Mouse (Mus musculus) forebrain, embryonic 10.5 days (tissue): ENCODE measurements around the gene Prss38. TPM values are rescaled to one million over a fixed set of nuclear protein-coding genes. Genes with fewer than 3 reads are reported as not detected.
"Not testable (repeated sequence)": the region's sequence is repeated elsewhere in the genome, so short reads cannot be mapped to it uniquely, and the experiment has no call there.

ENCODE experiments used
- DNase-seq: peaks from one replicate; pipeline ENCODE4 v3.0.0-alpha.2; 2017; ENCODE audit warnings: low spot score; ENCODE audit errors: extremely low spot score
- H3K27ac ChIP-seq: fragments of 300-500 bp; sonication (generic); 2 replicates; pipeline ENCODE4 v1.5.1; 2016; ENCODE audit warnings: mild to moderate bottlenecking
- H3K27me3 ChIP-seq: fragments of 300-500 bp; sonication (generic); 2 replicates; pipeline ENCODE4 v1.6.1; 2016; ENCODE audit warnings: mild to moderate bottlenecking; ENCODE audit not compliant: poor library complexity, severe bottlenecking
- H3K36me3 ChIP-seq: fragments of 300-500 bp; sonication (generic); replicated peaks from 2 replicates; pipeline ENCODE4 v1.6.1; 2016; ENCODE audit warnings: mild to moderate bottlenecking, moderate library complexity
- H3K4me1 ChIP-seq: fragments of 300-500 bp; sonication (generic); 2 replicates; pipeline ENCODE4 v1.6.1; 2016
- H3K4me3 ChIP-seq: fragments of 300-500 bp; sonication (generic); 2 replicates; pipeline ENCODE4 v1.5.1; 2016; ENCODE audit warnings: mild to moderate bottlenecking, moderate library complexity
- H3K9me3 ChIP-seq: fragments of 300-500 bp; sonication (generic); 2 replicates; pipeline ENCODE4 v1.6.1; 2016; ENCODE audit warnings: mild to moderate bottlenecking, moderate library complexity
- WGBS: fragments of 180-500 bp; shearing (Covaris S2); methylation state at CpG from one replicate; pipeline ENCODE4 v1.1.7; 2016; 5-methylcytosine and 5-hydroxymethylcytosine counted together
- polyA plus RNA-seq: library from polyadenylated mRNA; unstranded; fragments of >200 nt; fragmentation: Nextera tagmentation; extraction: Ambion mirVana; gene quantifications from 2 replicates; pipeline ENCODE4 v1.2.1, GENCODE M21; 2016

The Prss38 gene
- polyA plus RNA-seq, 1 experiment from 2014 or later = not detected

DNA sequence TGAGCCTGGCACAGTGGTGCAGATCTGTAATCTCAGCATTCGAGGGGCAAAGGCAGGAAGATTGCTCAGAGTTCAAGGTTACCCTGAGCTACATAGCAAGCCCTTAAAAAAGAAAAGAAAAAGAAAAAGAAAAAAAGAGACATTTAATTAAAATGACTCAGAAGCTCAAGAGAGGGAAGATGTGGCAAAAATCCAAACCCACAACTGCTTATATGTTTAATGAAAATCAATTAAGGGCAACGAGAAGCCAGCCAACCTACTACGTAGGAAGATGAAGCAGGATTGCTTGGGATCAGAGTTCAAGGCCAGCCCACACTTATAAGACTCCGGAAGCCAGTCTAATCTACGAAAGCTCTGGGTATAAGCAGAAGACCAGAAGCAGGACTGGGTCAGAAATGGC is 19.0 kb upstream of the Prss38 start:
- WGBS = 91% methylated on average over 5 of the region's 5 CpGs
- Histone ChIP-seq H3K4me3 (no peak overlapping the region), H3K36me3 (no peaks in the 10 kb centered on the region), H3K27me3 (no peaks in the 10 kb centered on the region), H3K4me1 (peaks cover 31% of the 10 kb centered on the region), H3K9me3 (no peaks in the 10 kb centered on the region), H3K27ac (no peak overlapping the region)
- DNase-seq = no peak

DNA sequence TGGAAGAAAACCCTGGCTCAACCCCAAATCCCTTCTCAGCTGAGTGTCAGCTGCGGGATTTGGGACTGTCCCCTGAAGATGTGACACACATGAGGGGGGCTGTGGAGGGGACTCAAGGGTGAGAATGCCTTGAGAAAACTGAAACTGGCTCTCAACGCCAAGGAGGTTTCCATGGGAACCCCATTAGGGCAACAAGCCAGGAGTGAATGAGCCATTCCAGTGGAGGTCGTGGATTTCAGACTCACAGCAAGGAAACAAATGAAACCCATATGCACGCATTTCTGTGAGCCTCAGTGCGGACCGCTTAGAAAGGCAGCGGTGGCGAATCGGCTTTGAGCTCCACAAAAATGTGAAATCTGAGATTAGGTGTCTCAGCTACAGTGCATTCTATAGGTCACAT is 18.1 kb upstream of the Prss38 start:
- Histone ChIP-seq H3K4me1 (peaks cover 29% of the 10 kb centered on the region), H3K9me3 (no peaks in the 10 kb centered on the region), H3K36me3 (no peaks in the 10 kb centered on the region), H3K4me3 (no peak overlapping the region), H3K27me3 (no peaks in the 10 kb centered on the region), H3K27ac (peak overlapping the region; percentile 63; the same call in 1 of the 2 replicates)
- peak; percentile 41 for DNase-seq
- WGBS = 52% methylated on average over 9 of the region's 9 CpGs

DNA sequence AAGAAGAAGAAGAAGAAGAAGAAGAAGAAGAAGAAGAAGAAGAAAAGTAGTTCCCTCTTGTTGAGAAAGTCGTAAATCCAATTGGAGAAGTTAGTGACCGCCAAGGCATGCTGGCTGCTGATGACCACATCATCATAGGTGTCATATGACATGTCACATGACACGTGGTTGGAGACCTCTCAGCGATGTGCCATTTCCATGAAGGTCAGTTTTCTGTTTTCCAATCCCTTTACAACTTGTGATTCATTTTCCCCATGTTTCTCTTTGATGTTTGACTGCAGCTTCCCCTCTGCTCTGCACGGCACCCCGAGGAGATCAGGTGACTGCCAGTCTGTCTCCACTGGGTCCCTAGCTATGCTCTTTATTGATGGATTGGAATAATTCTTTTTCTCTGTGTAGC is 16.8 kb upstream of the Prss38 start:
- WGBS = 72% methylated on average over 6 of the region's 6 CpGs
- Histone ChIP-seq H3K4me3 (no peak overlapping the region), H3K36me3 (no peaks in the 10 kb centered on the region), H3K4me1 (peaks cover 27% of the 10 kb centered on the region), H3K9me3 (no peaks in the 10 kb centered on the region), H3K27me3 (no peaks in the 10 kb centered on the region), H3K27ac (no peak overlapping the region)
- no peak for DNase-seq

DNA sequence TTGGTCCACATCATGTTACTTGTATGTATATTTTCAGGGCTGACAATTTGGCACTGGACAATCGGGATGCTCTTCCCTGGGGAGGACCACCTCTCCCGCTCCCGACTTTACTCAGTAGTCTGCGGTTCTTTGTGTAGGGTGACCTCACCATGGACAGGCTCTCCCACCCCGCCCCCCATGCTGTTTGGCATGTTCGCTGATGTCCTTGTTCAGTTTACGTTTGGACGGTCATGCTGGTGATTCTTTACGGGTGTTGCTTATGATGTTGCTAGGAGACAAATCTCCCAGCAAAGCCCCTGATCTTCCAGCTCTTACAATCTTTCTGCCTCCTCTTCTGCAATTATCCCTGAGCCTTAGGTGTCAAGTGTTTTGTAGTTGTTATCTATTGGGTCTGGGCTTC is 15.0 kb upstream of the Prss38 start:
- Histone ChIP-seq H3K36me3 (no peaks in the 10 kb centered on the region), H3K27ac (no peak overlapping the region), H3K4me3 (no peak overlapping the region), H3K9me3 (no peaks in the 10 kb centered on the region), H3K27me3 (no peaks in the 10 kb centered on the region), H3K4me1 (peaks cover 33% of the 10 kb centered on the region)
- WGBS = 81% methylated on average over 9 of the region's 9 CpGs
- no peak for DNase-seq

DNA sequence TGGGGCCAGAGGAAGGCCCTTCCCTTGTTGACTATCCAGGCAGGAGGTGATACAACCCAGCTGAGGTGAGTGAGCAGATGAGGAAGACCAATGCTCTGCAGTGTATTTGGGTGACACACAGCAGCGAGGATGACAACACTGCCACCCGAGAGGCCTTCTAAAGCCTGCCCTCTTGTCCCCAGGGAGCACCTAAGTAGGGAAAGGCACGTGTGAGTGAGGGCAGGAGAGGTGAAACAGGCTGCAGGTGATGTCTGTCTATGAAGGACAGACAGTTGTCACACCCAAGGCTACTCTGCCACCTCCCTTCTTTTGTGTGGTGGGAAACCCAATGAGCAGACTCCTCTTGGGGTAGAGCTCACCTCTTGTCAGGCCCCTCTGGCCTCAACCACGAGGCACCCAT is 14.2 kb upstream of the Prss38 start:
- H3K4me3 ChIP-seq = no peak overlapping the region
- no peak for DNase-seq
- no peaks in the 10 kb centered on the region for H3K9me3 ChIP-seq
- H3K4me1 ChIP-seq = peaks cover 42% of the 10 kb centered on the region
- no peaks in the 10 kb centered on the region for H3K36me3 ChIP-seq
- H3K27ac ChIP-seq = 0 out of 2 replicates have a peak overlapping the region, but pooled peaks have one; percentile 16
- no peaks in the 10 kb centered on the region for H3K27me3 ChIP-seq
- WGBS = 67% methylated on average over 4 of the region's 4 CpGs

DNA sequence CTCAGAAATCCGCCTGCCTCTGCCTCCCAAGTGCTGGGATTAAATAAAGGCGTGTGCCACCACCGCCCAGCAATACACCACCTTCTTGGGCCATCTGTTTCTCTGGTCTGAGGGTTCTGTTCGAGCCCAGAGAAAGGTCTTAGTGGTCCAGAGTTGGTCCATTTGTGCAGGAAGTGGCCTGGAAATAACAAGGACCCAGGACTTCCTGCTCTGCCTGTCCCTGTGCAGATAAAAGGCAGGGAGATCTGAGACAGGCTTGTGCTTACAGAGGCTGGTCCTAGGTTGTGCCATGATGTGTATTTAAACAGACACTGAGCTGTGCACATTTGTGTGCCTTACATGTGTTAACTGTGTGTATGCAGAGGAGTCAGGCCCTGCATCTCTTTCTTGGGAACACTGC is 13.3 kb upstream of the Prss38 start:
- Histone ChIP-seq H3K4me3 (no peak overlapping the region), H3K4me1 (peaks cover 48% of the 10 kb centered on the region), H3K36me3 (no peaks in the 10 kb centered on the region), H3K27ac (peak overlapping the region; percentile 30; the same call in 1 of the 2 replicates), H3K27me3 (no peaks in the 10 kb centered on the region), H3K9me3 (no peaks in the 10 kb centered on the region)
- 87% methylated on average over 4 of the region's 4 CpGs for WGBS
- no peak for DNase-seq

DNA sequence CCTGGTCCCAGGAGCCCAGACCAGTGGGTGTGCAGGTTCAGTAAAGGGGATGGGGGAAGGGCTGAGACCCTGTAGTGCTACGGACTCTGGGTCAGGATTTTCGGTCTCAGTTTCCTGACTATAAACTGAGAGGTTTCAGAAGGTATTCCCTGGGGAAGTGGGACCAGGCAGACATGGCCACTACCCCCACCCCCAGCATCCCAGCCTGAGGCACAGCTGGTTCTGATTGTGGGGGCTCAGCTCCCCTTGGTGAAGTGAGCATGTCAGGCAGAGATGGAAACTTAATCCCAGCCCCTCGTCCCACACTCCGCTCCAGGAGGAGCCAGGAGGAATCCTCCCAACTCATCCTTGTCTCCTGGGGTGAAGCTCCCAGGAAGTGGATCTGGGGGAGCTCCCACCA is 12.0 kb upstream of the Prss38 start:
- Histone ChIP-seq H3K4me1 (peaks cover 44% of the 10 kb centered on the region), H3K4me3 (no peak overlapping the region), H3K9me3 (no peaks in the 10 kb centered on the region), H3K27me3 (no peaks in the 10 kb centered on the region), H3K27ac (peak overlapping the region; percentile 56), H3K36me3 (no peaks in the 10 kb centered on the region)
- no peak for DNase-seq
- 54% methylated on average over 4 of the region's 4 CpGs for WGBS

DNA sequence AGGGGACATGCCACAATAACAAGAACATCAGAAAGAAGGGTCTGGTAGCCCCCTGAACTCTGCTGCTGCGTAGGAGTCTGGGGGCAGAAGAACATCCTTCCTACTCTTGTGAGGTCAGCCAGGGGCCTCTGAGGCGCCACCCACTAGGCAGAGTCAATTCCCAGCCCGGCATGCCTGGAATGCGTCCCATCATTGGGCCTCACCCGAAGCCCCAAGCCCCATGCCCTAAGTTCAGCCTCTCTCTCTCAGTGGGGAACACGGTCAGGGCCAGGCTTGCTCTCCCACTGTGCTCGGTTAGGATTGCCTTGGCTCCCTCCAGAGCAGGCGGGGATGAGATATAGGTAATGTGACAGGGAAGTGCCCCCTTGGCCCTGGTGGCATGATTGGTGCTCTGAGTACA is 9.7 kb upstream of the Prss38 start:
- Histone ChIP-seq H3K36me3 (no peaks in the 10 kb centered on the region), H3K4me3 (peak overlapping the region; percentile 20; the same call in 1 of the 2 replicates), H3K27me3 (no peaks in the 10 kb centered on the region), H3K27ac (peak overlapping the region; percentile 74), H3K9me3 (no peaks in the 10 kb centered on the region), H3K4me1 (peaks cover 41% of the 10 kb centered on the region)
- peak; percentile 26 for DNase-seq
- 14% methylated on average over 8 of the region's 8 CpGs for WGBS

DNA sequence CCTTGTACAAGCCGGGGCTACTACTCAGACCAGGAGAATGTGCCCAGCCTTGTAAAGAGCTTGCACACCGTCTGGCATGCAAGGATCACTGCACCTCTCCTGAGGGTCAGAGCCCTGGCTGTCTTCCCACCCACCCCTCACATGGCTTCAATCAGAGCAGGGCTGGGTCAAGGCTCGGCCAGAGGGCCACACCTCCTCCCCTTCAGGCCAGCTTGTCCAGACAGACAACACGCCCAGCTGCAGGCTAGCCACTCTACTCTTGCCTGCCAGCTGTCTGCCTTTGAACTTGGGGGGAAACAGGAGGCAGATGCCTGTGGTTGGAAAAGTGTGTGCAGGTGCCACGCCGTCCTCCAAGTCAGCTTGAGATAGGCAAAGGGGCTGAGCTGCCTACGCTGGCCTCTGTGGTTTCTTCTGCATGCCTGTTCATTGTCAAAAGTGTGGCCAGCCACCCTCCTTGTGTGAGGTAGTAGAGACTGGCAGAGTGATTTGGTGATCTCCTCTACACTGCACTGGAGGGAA is 9.0 kb upstream of the Prss38 start:
- Histone ChIP-seq H3K4me1 (peaks cover 41% of the 10 kb centered on the region), H3K9me3 (peaks cover 4% of the 10 kb centered on the region; the same call in 1 of the 2 replicates), H3K36me3 (no peaks in the 10 kb centered on the region), H3K27ac (peak overlapping the region; percentile 74), H3K4me3 (no peak overlapping the region), H3K27me3 (no peaks in the 10 kb centered on the region)
- DNase-seq = peak; percentile 60
- WGBS = 51% methylated on average over 7 of the region's 7 CpGs

DNA sequence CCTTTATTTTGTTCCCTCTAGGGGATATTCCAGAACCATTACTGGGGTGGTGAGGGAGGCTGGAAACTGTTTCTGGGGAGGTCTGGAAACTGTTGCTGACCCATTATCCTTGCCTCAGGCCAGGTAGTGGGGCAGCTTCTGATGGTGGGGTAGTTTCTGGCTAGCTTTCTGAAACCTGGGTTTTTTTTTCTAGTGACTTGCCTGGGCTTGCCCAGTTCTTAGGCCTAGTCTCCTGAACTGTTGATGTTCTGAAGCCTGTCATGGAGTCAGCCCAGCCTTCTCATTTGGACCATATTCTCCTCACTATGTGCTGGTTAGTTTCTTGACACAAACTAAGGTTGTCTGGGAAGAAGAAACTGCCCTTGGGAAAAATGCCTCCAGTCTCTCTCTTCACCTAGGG is 4.1 kb upstream of the Prss38 start:
- Histone ChIP-seq H3K4me3 (no peak overlapping the region), H3K27ac (no peak overlapping the region), H3K36me3 (no peaks in the 10 kb centered on the region), H3K27me3 (no peaks in the 10 kb centered on the region), H3K9me3 (peaks cover 4% of the 10 kb centered on the region; the same call in 1 of the 2 replicates), H3K4me1 (peaks cover 18% of the 10 kb centered on the region)
- no peak for DNase-seq

DNA sequence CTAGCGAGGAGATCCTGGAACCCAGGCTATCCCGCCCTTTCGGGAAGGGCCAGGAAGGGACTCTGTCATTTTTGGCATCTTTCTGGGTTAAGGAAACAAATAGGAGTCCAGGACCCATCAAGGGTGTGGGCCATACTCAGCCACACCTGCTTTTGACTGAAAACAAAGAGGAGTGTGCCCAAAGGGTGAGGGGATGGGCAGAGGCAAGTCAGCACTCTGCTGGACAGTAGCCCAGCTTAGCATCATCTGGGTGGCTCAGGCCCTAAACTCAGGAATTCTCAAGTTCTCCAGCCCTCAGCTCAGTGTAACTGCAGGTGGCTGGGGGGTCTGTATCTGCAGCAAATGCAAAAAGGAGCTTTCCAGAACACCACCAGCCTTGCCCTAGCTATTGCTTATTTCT is 2.5 kb upstream of the Prss38 start:
- no peak for DNase-seq
- H3K27me3 ChIP-seq = no peaks in the 10 kb centered on the region
- no peaks in the 10 kb centered on the region for H3K36me3 ChIP-seq
- H3K9me3 ChIP-seq = peaks cover 4% of the 10 kb centered on the region; the same call in 1 of the 2 replicates
- 88% methylated on average over 3 of the region's 3 CpGs for WGBS
- no peak overlapping the region for H3K4me3 ChIP-seq
- H3K27ac ChIP-seq = no peak overlapping the region
- 0 out of 2 replicates have a peak, but pooled peaks cover 8% of the 10 kb centered on the region for H3K4me1 ChIP-seq

DNA sequence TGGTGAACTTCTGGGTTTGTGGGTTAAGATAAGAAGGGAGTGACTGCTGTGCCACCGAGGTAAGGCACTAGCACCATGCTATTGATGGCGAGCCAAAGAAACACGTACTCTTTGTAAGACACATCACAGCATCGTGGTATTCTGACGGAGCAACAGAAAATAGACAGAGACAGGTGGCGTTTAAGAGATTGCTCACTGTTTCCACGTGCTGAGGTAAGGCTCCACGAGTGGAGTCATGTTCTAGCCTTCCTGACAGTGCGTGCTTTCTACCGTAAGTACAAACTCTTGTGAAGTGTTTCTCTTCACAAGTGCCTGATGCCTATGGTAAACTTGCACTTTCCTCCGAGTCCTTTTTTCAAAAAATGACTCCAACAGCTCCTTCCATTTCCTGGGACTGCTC is 5.6 kb downstream of the Prss38 start:
- no peak overlapping the region for H3K27ac ChIP-seq
- peaks cover 16% of the 10 kb centered on the region for H3K4me1 ChIP-seq
- no peaks in the 10 kb centered on the region for H3K36me3 ChIP-seq
- 83% methylated on average over 11 of the region's 11 CpGs for WGBS
- H3K4me3 ChIP-seq = no peak overlapping the region
- no peaks in the 10 kb centered on the region for H3K9me3 ChIP-seq
- no peak for DNase-seq
- no peaks in the 10 kb centered on the region for H3K27me3 ChIP-seq

DNA sequence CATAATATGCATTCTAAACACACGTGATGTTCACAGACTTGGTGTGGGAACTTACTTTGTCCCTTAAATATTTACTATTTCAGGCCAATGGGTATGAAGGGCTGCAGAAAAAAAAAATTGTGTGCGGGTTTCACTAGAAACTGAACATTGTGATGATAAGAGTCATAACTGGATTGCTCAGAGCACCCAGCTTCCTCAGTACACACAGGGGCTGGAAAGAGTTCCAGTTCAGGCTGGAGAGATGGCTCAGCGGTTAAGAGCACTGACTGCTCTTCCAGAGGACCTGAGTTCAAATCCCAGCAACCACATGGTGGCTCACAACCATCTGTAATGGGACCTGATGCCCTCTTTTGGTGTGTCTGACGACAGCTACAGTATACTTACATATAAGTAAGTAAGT is 7.5 kb downstream of the Prss38 start:
- H3K4me3 ChIP-seq, H3K27me3 ChIP-seq, H3K36me3 ChIP-seq, H3K27ac ChIP-seq, H3K9me3 ChIP-seq, DNase-seq: not testable (repeated sequence)
- 74% methylated on average over 4 of the region's 4 CpGs for WGBS
- peaks cover 17% of the 10 kb centered on the region for H3K4me1 ChIP-seq

DNA sequence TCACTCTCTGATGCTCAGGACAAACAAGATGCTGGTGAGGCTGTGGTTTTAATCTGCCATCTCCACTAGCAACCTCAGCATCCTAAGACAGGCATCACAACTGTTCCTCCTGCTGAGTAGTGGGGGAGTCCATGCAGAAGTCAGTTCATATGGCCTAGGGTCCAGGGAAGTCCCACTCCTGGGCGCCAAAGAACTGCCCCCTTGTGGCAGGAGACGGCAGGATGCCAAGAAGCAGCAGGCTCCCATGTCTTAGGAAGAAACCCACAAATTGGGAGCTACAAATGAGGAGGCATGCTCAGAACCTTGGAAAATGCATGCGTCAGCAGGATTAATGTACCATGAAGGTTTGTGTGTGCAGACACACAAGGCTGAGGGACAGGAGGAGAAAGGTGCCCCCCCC is 8.8 kb downstream of the Prss38 start:
- Histone ChIP-seq H3K4me1 (peaks cover 25% of the 10 kb centered on the region), H3K36me3 (no peaks in the 10 kb centered on the region), H3K27me3 (no peaks in the 10 kb centered on the region), H3K9me3 (no peaks in the 10 kb centered on the region), H3K27ac (no peak overlapping the region), H3K4me3 (no peak overlapping the region)
- DNase-seq = peak; percentile 35
- WGBS = 35% methylated on average over 3 of the region's 3 CpGs
